Mouse (Mus musculus): Measurements from ENCODE around the gene Srm. TPM values are rescaled to one million over a fixed set of nuclear protein-coding genes. Genes with fewer than 3 reads are reported as not detected.
A peak's percentile ranks its signal among the peaks of the same experiment; 100 is the strongest.

Gene Srm
- total RNA-seq, 2 experiments from 2014 or later: 63.1 to 69.7 TPM

- no peak for DNase-seq
Measured at GRCm38 (mm10) chr4:148601871-148602270, 10.6 kb downstream of the Srm start.

DNA sequence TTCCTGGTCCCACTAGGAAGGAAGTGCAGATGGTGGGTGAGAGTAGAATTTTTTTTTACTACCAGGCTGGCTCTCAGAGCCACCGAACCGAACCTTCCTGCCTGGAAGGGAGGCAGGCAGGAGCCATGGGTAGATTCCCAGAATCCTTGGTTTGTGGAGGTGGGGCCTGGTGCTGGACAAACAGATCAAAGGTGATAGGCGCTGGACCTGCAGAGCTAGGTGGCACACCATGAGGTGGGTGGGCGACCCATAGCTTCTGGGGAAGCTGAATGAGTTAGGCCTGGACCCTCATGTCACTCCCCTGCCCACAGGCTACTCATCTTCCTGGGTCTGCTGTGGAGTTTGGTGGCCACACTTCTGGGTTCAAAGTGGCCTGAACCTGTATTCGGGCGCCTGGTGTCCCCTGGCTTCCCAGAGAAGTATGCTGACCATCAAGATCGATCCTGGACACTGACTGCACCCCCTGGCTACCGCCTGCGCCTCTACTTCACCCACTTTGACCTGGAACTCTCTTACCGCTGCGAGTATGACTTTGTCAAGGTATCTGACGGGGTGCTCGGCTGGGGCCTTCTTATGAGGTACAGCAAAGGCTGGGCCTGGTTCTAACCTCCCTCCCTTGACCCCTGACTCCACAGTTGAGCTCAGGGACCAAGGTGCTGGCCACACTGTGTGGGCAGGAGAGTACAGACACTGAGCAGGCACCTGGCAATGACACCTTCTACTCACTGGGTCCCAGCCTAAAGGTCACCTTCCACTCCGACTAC, 11.2 kb downstream of the Srm start, which contains the start of gene Masp2:
Masp2 (plus strand) TSS at position 198 of the 764 bp plus-strand sequence.
- no peak for DNase-seq

DNA sequence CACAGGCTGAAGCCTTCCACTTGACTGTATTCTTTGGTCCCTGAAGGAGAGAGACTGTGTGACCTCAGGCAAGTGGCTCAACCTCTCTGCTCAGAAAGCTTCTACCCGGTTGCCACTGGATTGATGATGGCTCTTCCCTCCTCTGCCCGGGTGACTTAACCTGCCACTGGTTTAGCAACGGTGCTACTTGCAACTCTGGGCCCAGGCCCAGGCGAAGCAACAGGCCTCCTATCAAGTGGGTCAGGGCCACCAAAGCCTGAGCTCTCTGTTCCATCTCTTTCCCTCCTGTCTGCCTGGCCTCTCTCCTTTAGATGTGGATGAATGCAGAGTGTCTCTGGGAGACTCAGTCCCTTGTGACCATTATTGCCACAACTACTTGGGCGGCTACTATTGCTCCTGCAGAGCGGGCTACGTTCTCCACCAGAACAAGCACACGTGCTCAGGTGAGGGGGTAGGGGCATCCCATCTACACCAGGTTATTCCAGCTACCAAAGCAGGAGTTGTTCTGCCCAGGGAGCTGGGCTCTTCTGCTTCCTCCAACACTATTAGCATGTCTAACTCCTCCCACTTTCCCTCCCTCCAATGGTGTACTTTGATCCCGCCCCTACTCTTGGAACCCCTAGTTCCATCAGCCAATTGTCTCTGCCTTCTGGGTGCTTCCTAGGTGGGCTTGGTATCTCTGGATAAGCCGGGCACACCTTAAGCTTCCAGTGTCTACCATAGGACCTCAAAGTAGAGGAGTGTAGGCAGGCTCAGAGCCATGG, 12.3 kb downstream of the Srm start:
- DNase-seq: no peak

DNA sequence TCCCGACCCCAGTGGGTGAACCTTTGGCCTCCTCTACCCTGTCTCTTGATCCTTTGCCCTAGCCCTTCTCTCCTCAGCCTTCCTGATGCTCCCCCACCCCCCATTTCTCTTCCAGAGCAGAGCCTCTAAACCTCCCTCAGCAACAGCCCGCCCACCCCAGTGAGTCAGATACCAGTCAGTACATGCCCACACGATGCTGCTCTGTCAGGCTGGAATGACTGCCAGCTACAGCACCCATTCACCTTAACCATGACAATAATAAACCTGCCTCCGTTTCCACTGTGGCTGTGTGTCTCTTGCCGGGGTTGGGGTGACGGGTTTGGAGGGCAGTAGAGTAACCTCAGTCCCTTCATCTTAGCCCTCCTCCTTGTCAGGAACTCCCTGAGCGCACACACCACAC, 12.8 kb downstream of the Srm start:
- DNase-seq: no peak

- DNase-seq: peak; percentile 81
Measured at GRCm38 (mm10) chr4:148604541-148605165, 13.3 kb downstream of the Srm start.

- DNase-seq: peak; percentile 90
Measured at GRCm38 (mm10) chr4:148607758-148608157, 16.5 kb downstream of the Srm start.

- no peak for DNase-seq
Measured at GRCm38 (mm10) chr4:148609805-148610204, 18.5 kb downstream of the Srm start.

- DNase-seq: no peak
Measured at GRCm38 (mm10) chr4:148610631-148611364, 19.5 kb downstream of the Srm start.

GRCm38 (mm10) chr4:148612557-148612956, 21.3 kb downstream of the Srm start:
- no peak for DNase-seq

GRCm38 (mm10) chr4:148613738-148614137, 22.4 kb downstream of the Srm start:
- DNase-seq: no peak

DNA sequence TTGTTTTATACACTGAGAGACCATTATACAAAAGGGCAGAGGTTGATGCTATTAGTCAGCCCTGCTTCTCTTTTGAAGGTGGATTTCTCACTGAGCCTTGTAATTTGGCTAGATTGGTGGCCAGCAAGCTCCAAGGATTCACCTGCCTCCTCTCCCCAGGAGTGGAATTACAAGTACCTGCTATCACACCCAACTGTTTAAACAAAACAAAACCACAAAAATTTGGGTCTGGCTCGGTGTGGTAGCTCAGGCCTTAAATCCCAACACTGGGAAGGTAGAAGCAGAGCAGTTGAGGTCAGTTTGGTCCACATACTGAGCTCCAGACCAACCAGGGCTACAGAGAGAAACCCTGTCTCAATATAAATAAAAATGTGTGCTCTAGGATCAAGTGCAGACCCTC, 28.5 kb downstream of the Srm start:
- no peak for DNase-seq

- DNase-seq: no peak
Measured at GRCm38 (mm10) chr4:148620718-148621117, 29.4 kb downstream of the Srm start.

GRCm38 (mm10) chr4:148622485-148622884, 31.2 kb downstream of the Srm start:
- no peak for DNase-seq

DNA sequence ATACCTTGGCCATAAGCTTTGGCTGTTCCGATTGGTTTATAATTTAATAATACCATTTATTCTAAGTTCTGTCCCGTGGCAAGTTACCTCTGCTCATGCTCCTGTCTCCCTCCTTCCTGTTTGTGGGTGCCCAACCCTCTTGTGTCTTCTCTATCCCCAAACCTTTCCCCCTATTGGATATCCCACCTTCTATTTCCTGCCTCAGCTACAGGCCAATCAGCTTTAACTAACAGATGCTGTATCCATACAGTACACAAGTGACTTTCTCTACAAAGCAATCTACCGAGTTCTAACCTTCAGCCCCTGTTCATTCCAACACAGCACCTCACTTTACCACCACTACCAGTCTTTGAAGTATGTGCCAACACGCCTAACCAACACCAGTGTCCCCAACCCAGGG, 32.3 kb downstream of the Srm start:
- no peak for DNase-seq

- DNase-seq: no peak
Measured at GRCm38 (mm10) chr4:148625010-148625409, 33.7 kb downstream of the Srm start.

- peak; percentile 72 for DNase-seq
Measured at GRCm38 (mm10) chr4:148625756-148626622, 34.7 kb downstream of the Srm start.

- peak; percentile 99 for DNase-seq
Measured at GRCm38 (mm10) chr4:148626623-148627185, 35.4 kb downstream of the Srm start, which contains the start of gene Tardbp. Gene Tardbp, minus strand, starts transcription at chr4:148627019.

- DNase-seq: no peak
Measured at GRCm38 (mm10) chr4:148627246-148627645, 35.9 kb downstream of the Srm start.

DNA sequence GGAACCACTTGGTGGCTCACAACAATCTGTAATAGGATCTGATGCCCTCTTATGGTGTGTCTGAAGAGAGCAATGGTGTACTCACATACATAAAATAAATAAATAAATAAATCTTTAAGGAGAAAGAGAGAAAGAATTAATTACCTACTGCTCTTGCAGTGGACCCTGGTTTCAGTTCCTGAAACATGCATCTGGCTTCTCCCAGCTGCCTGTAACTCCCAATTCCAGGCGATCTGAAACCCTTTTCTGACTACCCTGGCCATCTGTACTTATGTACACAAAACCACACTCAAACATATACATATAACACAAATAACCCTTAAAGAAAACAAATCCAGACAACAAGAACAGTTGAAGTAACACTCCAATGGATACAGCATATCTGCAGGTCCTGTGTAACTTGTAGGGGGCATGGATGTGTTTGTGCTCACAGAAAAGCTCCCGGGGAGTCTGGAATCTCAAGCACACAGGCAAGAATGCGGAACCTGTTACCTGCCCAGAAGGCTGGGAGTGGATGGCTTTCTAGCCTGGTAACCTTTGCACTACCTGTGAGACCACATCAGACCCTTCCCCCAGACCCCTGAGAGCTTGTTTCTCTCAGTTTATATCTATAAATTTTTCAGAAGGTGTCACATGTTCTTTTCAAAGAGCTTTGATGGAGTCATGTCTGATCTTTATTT, 40.9 kb downstream of the Srm start:
- DNase-seq: no peak

- DNase-seq: no peak
Measured at GRCm38 (mm10) chr4:148633395-148634061, 42.2 kb downstream of the Srm start.

Data from adrenal gland, postnatal 10 days (tissue).